Mouse (Mus musculus) retina, postnatal 1 day (tissue): ENCODE measurements around the gene Tmem177.

Experiments
- DNase-seq: peaks from one replicate; pipeline ENCODE4 v3.0.0-alpha.2; 2012

The Tmem177 gene

DNA sequence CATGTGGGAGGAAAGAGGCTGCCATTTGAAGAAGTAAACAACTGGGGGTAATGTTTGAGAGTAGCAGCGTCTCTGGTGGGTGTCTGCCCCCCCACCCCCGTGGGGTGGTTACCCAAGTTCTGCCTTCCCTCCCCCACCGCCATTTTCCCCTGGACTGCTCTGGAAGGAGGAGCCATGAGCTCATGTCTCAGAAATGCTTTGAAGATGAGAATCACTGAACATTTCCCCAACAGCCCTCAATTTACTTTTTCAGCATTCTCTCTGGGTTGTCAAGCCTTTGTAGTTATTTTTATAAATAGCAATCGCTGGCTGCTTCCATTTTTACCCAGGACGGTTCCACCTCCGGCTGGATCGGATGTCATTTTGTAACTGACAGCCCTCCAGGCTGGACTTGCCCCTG is 26.7 kb downstream of the Tmem177 start:
- DNase-seq = no peak

DNA sequence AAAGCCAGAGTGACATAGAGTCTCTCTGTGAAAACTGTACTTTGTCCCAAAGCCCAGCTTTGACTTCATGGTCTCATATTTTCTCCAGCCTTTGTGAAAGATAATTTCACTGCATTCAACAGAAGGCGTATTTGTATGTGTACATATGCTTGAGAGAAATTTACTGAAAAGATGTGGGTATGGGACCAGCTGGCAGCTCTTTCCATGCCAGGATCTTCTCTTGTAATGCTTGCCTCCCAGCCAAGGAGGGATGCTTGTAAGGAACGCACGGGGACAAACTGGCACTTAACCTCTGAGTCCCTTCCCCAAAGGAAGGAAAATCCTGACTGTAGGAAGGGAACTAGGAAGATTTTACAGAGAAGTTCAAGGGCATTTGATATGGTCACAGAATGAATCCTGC is 28.7 kb downstream of the Tmem177 start:
- DNase-seq = no peak

DNA sequence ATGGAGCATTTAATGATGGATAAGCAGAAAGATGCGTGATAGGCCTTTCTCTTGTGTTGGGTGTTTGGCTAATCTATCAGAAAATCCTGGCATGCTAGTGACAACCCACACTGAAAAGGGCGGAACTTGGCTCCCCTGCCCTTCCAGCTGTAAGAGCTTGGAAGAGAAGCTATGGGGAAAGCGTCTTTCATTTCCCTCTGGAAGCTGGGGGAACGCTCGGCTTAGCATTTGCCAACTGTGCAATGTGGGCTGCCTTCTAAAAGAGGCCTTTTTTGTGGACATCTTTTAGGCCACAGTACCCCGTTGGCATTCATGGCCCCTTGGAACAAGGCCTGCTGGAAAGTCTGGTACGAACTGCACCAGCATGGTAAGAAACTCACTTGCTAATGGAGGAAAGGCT is 34.1 kb downstream of the Tmem177 start:
- DNase-seq = no peak

DNA sequence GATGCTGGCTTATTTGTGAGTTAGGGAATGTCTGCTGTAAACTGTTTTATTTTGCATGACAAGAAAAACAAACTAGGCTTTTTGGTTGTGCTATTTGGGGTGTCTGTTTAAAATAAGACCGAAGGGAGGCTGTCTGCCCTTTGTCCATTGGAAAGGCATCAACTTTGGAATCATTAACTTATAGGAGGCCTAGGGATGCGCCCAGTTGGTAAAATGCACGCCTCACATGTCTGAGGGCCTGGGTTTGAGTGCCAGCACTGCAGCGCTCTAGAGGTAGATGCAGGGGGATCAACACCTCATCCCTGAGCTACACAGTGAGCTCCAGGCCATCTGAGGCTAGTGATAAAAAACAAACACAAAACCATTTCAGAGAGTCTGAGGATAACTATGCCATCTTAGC is 35.5 kb downstream of the Tmem177 start:
- no peak for DNase-seq

DNA sequence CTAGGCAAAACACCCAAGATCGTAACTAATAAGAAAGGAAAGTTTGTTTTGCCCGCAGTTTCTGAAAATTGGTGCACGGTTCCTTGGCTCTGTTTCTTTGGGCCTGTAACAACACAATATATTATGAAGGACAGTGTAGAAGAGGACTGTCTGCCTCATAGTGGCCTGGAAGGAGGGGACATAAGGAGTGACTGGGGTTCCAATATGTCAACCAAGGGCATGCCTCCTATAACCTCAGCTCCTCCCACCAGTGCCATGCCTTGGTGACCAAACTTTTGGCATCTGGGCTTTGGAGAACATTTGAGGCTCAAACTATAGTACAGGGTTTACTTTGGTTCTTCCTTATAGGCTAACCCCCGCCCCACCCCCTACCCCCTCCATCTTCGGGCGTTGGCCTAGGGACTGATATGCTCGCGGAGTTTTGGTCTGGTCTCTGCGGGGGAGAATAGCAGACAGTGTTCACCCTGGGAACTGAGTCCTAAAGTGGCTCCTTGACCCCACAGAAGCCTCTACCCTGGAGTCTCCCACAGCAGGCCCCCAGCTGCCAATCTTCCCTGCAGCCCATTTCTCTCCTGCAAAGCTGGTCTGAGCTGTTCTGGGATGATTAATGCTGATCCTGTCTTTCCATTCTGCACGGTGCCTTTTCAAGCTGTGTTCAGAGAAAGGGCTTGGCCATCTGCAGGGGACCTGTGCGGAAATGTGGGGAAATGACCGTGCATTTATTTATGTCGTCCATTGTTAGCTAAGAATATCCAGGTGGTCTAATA is 44.4 kb downstream of the Tmem177 start:
- no peak for DNase-seq

DNA sequence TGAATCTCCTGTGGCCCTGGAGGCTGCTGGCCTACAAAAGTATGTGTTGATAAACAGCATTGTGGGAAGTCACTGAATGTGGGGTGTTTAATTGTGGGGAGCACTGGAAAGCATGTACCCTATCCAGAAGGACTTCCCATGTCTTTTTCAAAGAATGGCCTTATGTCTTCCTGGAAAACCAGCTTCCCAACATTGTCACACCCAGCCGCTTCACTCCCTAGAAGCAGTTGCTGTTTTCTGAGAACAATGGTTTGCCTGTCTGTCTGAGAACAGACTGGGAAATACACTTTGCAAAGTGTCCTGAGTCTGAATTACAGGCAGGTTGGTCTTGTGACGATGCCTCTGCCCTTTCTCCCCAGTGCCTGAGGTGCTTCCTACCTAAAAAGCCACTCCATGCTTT is 45.7 kb downstream of the Tmem177 start:
- DNase-seq = peak; percentile 54

DNA sequence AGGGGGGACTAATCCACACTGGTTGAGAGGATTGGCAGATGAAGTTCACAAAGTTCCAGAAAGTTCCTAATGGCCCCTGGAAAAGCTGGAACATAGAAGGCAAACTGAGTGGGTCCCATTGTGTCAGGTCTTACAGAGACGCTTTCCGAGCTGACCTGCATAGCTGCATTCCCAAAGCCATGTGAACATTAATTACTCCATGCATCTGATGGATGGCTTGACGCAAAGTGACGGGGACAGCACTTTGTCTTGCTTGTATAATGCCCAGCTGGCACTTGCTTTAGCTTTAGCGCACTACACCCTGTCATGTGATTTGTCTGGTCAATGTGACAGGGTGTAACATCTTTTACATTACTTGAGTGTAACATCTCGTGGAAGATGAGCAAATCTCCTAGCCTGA is 47.7 kb downstream of the Tmem177 start:
- peak; percentile 83 for DNase-seq

DNA sequence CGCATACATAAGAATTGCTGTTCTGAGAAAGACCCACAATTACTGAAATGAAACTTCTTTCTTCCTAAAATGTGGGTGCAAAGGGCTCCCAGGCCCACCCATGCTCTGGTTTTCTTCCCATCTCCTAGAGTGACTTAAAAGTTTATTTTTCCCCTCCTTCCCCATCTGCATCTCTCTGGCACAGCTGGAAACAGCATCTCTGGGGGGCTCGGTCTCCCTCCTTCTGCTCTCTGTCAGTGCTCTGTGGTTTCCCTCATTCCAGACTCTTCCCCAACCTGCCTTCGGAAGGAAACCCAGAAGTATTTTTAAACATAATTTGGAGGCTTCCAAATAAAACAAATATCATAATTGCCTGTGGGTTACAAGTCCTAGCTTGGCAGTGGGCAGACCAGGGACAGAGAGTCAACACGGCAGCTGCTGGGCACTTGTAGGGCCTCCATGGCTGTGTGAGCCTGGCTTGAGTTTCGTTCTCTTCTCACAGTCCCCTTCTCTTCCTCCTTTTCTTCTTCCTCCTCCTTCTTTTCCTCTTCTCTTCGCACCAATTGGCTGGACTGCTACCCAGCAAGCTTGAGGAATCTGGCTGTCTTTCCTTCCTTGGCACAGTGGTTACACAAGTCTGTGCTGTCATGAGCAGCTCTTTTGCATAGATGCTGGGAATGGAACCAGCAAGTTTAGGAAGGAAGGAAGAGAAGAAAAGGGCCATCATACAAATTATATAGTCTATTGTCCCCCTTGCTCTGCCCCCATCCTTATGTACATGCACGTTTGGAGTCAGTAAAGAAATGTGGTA is 49.3 kb downstream of the Tmem177 start:
- no peak for DNase-seq

DNA sequence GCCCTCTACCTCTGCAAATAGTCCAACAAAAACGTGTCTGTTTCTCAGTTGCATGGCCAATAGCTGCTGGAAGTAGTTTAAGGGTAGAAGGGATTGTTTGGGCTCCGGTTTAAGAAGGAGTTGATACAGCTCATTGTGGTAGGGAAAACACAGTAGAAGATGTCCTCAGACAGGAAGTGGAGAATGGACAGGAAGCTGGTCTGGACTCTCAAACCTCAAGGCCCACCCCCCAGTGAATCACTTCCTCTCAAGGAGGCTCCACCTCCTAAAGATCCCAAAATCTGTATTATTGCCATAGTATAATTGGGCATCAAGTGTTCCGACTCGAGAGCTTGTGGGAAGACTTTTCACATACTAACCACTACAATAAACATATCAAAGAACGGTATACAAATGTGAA is 53.4 kb downstream of the Tmem177 start:
- no peak for DNase-seq
